Mouse (Mus musculus) hindlimb bud, embryonic 11.5 days (tissue): Measurements from ENCODE around the gene Tmem163.

Experiments used
- DNase-seq: peaks from one replicate; pipeline ENCODE4 v3.0.0-alpha.2; 2012; ENCODE audit warnings: low read depth, low spot score; ENCODE audit errors: extremely low spot score

The Tmem163 gene

GRCm38 (mm10) chr1:127508067-127508739, 171.1 kb downstream of the Tmem163 start:
- no peak for DNase-seq

DNA sequence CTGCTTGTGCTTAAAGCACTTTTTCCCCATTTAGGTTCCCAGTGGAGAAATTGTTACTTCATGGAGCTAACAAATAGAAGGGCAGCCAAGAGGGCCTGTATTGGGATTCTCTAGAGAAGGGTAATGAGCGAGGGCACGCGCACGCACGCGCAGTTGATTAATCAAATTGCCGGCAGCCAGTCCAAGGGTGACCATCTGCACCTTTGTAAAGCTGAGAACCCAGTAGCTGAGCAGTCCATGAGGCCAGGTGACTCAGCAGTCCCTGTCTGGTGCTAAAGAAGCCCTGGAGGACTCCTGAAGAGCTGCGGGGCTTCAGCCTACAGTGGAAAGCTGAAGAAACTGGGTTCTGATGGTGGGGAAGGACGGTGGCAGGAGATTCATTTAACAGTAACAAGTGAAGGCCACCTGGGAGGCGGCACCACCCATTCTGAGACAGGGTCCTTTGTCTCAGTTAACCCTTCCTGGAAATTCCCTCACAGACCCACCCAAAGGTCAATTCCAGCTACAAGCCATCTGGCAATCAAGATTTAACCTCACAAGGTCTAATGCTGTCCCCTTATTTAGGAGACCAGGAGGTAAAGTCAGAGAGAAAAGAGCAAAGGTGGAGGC, 172.2 kb downstream of the Tmem163 start:
- no peak for DNase-seq

DNA sequence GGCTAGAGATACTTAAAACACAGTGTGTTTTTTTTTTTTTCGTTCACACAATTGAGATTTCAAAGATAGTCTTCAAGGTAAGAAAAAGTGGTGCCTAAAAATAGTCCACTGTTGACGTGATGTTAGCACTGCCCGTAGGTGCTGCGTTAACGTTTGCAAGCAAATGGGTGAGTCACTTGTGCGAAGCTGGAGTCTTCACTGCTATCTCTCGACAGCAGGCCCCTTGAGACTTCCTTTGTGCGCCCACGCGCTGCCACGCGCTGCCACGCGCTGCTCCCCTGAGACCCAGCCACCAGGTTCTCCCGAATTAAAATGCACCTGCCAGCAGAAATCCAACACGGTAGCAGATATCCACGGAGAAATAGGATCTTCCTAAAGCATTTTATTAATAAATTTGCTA, 178.6 kb downstream of the Tmem163 start:
- DNase-seq = no peak

- peak; percentile 39 for DNase-seq
Measured at GRCm38 (mm10) chr1:127500219-127500618, 179.1 kb downstream of the Tmem163 start.

- DNase-seq = no peak
Measured at GRCm38 (mm10) chr1:127498746-127499145, 180.6 kb downstream of the Tmem163 start.

GRCm38 (mm10) chr1:127496737-127497543, 182.4 kb downstream of the Tmem163 start:
- peak; percentile 54 for DNase-seq

DNA sequence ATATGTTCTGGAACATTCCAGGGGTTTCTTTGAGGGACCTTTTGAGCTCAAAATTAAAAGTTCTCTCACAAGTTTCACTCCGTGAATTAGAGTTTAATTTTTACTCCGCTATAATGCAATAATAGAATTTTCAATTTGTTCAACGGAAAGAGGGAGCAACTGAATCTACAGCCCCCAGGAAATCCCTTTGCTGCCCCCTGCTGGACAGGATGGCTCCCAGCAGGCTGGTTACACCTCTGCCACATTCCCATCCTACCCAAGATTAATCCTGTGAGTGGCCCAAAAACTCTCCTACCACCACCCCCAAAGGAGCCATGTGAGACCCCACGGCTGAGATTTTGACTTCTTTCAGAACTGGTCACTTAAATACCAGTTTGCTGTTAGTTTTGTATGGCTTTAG, 192.2 kb downstream of the Tmem163 start:
- DNase-seq = no peak

DNA sequence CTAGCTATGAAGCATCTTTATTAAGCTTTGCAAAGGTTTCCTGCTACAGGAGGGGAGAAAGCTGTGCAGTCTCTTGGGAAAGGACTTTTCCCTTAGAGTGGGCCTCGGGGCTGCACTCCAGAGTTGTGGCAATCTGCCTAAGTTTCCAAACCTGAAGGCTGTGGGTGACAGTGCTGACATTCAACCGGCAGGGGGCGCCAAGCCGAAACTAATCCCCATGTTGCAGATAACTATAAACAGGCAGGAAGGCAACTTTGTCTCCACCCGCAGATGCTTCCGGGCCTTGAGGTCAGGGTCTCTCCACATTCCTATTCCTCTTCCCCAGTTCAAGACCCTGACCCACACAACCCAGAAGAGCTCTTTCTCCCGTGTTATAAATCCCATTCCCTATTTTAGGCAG, 194.5 kb downstream of the Tmem163 start:
- DNase-seq = no peak

DNA sequence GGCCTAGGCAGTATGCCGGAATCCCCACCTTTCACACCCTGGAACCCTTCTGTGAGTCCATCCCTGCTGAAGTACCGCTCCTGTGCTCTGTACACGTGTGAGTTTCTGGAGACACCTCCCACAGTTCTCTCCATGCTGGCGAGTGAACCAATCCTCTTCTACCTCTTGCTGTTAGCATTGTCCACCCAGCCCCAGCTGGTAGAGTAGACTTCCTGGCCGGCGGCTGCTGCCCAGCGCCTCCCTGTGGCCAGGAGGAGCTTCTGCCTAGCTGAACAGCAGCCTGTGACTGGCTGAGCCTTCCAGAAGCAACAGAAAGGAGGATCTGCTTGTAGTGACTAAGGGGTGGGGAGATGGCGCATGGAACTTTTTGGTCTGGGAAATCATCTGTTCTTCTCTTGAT, 195.2 kb downstream of the Tmem163 start:
- no peak for DNase-seq

- no peak for DNase-seq
Measured at GRCm38 (mm10) chr1:127482911-127483310, 196.4 kb downstream of the Tmem163 start.

DNA sequence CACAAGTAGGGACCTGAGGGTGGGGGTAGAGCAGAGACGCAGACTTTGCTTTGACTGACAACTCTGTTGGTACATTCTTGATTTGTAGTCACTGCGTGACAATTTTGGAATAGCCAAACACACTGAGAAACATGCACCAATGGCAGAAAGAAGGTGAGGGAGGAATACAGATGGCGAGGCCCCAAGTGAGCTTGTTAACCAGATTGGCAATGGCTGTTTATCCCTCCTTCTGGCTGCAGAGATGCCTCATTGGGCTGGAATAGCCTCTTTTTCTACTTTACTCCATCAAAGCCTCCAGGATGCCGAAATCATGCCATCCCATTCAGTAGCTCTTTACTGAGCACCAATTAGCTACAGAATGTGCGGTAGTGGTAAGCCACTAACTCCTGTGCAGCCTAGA, 203.6 kb downstream of the Tmem163 start:
- DNase-seq = no peak

DNA sequence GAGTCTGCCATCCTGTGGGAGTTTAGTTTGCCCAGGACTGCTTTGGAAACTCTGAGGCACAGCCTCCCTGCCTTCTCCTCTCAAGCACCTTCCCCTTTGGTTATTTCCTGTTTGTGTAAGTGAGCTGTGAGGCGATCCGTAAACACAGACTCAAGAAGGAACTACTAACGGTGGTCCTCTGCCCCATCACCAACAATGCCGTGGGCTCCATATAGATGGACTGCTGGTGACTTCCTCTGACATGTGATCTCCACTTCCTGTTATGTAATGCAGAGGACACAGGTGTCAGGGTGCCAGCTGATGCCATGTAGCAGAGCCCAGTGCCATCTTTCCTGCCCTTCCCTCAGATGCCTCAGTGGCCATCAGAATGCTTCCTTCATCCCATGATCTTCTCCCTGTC, 209.2 kb downstream of the Tmem163 start:
- no peak for DNase-seq

GRCm38 (mm10) chr1:127467238-127467637, 212.1 kb downstream of the Tmem163 start:
- DNase-seq = no peak

DNA sequence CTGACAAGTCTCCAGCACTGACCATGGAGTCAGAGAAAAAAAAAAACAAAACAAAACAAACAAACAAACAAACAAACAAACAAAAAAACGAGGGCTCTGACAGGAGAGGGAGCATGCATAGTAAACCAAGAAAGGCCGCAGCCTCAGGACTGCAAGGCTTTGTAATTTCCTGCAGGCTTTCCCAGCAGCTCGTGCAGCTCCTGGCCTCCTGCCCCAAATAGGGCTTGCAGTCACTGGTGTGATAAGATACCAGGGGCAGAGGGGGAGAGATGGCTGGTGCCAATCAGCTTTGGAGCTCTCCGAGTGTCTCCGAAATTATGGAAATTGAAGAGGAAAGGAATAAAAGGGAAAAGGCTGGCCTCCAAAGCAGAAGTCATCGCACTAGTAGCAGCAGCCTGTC, 214.1 kb downstream of the Tmem163 start:
- no peak for DNase-seq

DNA sequence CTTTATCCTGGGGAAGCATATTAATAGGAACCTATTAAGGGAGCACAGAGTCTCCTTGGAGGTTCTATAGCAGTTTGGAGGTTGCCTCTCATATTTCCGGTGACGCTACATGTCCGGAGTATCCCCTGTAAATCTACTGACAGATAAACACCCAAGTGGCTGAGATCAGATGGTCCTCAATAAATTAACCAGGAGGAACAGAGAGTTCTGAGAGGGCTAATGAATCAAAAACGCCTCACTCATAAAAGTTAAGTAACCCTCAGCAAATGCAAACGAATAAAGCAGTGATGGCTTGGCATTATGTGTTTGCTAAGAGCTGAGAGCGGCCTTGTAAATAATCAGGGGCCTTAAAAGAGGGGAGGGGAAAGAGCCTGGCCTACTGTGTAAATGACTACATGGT, 215.3 kb downstream of the Tmem163 start:
- no peak for DNase-seq

DNA sequence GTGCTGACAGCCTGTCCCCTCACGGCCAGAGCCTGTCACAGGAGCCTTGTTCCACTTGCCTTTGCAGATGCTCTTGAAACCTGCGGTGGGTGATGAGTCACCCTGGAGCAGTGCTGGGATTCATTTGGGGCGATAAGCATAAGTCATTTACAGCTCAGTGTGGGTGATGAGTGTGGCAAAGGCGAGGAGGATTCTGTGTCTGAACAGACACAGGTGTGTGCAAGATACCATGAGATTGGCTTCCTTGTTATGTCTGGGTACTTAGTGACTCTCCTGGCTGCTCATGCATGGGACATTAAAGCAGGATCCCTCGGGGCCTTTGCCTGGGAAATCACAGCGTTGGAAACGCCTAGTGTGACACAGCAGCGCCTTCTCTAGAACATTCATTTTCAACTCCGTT, 218.3 kb downstream of the Tmem163 start:
- DNase-seq = no peak

DNA sequence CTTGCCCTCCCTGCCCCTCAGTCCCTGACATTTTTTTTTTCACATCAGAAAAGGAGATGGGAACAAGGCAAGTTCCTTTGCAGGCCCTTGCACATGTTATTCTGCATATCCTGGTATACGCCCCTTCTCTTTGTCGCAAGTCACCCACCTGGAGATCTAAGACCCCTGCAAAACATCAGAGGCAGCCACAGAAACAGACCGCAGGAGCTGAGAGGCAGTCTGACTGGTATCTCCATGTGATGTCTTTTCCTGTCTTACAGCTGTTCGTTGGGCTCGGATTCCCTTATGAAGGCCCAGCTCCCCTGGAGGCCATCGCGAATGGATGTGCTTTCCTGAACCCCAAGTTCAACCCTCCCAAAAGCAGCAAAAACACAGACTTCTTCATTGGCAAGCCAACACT, 219.8 kb downstream of the Tmem163 start:
- no peak for DNase-seq

- DNase-seq = peak; percentile 73
Measured at GRCm38 (mm10) chr1:127459015-127459451, 220.3 kb downstream of the Tmem163 start.

DNA sequence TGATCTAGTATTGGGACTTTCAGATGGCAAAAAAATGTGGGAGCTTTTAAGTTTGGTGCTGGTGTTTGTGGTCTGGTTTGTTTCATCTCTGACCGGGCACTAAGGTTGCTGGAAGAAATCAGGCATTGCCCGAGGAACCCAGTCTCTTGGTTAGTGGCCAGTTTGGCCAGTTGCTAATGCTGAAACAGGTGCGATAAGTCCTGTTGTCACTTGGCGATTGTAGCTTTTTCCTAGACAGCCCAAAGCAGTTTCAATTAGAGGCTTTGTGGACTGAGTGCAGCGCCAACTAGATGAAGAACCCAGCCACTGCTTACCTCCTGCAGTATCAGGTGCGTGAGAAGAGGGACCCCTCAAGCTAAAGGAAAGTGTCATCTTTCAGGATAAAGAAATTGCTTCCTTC, 226.0 kb downstream of the Tmem163 start:
- DNase-seq = no peak

DNA sequence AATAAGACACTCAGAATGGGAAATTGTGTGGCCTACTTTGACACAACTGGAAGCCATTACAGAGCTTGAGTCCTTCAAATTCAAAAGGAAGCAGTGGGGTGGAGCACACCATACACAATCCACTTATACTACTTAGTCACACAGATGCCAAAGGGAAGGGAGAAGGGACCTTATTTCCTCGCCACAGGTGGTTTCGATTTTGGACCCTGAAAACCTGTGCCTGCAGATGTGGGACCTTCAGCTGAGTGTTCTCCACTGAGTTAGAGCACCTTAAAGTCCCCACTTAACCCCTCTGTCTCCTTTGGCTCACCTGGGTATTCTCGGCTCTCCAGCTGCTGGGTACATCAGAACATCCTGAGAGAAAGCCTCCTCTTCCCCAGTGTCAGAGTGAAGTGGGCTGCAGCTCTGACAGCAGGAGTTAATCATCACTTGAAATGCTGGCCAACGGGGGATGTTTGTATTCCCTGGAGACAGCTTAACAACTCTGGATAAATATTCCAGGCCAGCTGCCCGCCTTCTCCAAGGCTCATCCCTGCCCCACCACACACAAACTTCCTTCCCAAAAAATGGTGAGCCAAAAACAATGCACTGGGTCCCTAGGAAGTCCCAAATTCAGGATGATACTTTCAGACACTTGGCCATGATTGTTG, 234.4 kb downstream of the Tmem163 start:
- DNase-seq = no peak
